Mouse (Mus musculus): ENCODE measurements at regions not wholly inside any gene's neighbourhood (a gene's known extent, or its start where the extent isn't known, plus 50 kb on each side); places are given as distances from the start of the nearest gene placed in this dataset.

DNA sequence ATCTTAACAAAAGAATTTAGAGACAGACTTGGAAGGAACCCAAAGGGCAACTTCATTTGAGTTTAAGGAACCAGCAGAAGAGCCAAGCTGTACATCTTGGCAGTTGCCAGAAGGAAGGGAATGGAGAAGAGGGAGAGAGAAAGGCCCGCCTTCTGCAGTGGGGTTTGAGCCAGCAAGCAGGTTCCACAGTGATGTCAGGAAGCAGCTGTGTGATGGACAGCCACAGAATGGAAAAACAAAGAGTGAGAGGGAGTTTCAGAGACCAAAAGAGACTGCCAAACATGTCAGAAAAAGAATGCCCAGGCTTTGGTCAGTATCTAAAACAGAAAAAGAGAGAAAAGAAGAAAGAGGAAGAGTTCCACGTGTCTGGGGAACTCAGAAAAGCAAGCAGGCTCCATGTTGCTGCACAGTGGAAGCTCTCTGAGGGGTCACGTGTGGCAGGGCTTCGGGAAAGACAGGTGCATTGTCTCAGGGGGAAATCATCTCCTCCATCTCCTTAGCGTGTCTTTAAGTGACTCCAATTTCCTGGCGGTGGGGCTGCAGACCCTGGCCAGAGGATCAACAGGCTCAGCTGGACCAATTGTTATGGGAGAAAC lies 203.7 kb upstream of the Egln3 start:
- 40% methylated on average over 6 of the region's 6 CpGs for WGBS
- Histone ChIP-seq H3K27me3 (ENCODE audit: control insufficient read depth, insufficient read depth, low read length) (no peaks in the 10 kb centered on the region), H3K4me2 (replicated peaks; ENCODE audit: low read depth, low read length) (no peak overlapping the region), H3K9ac (replicated peaks; ENCODE audit: low read depth, low read length) (no peak overlapping the region), H3K4me1 (ENCODE audit: control insufficient read depth, insufficient read depth, low read length) (no peaks in the 10 kb centered on the region; the same call in 1 of the 2 replicates), H3K4me3 (ENCODE audit: low read depth, low read length) (no peak overlapping the region), H3K9me3 (ENCODE audit: control insufficient read depth, low read depth, low read length) (no peaks in the 10 kb centered on the region), H3K36me3 (ENCODE audit: control insufficient read depth, insufficient read depth, low read length) (no peaks in the 10 kb centered on the region), H3K27ac (ENCODE audit: low read length) (no peak overlapping the region)
- no peak for ATAC-seq (ENCODE audit: insufficient number of reproducible peaks, insufficient read depth, low FRiP score, low read depth)

DNA sequence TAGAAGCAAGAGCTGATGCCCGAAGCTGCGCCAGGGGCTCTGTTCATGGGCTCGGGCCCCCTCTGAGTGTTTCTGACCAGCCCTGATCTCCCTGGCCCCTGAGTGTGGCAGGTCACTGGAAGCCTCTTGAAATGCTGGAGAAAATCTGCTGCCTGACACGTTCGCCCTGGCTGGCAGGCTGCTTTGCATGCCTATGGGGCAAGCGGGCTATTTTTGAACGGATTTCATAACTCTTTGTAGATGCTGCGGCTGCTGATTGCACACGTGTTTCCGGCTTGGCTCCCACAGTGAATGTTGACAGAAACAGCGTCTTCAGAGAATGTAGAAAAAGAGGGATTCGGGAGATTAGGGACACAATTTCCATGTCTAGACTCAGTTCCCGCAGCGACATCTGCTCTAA lies 201.4 kb upstream of the Egln3 start:
- 59% methylated on average over 14 of the region's 14 CpGs for WGBS
- no peaks in the 10 kb centered on the region for H3K27me3 ChIP-seq (ENCODE audit: control insufficient read depth, insufficient read depth, low read length)
- H3K4me2 ChIP-seq (replicated peaks; ENCODE audit: low read depth, low read length): no peak overlapping the region
- H3K9ac ChIP-seq (replicated peaks; ENCODE audit: low read depth, low read length): no peak overlapping the region
- no peak overlapping the region for H3K27ac ChIP-seq (ENCODE audit: low read length)
- ATAC-seq (ENCODE audit: insufficient number of reproducible peaks, insufficient read depth, low FRiP score, low read depth): no peak
- no peak overlapping the region for H3K4me3 ChIP-seq (ENCODE audit: low read depth, low read length)
- H3K36me3 ChIP-seq (ENCODE audit: control insufficient read depth, insufficient read depth, low read length): no peaks in the 10 kb centered on the region
- no peaks in the 10 kb centered on the region for H3K9me3 ChIP-seq (ENCODE audit: control insufficient read depth, low read depth, low read length)
- H3K4me1 ChIP-seq (ENCODE audit: control insufficient read depth, insufficient read depth, low read length): no peaks in the 10 kb centered on the region; the same call in 1 of the 2 replicates

DNA sequence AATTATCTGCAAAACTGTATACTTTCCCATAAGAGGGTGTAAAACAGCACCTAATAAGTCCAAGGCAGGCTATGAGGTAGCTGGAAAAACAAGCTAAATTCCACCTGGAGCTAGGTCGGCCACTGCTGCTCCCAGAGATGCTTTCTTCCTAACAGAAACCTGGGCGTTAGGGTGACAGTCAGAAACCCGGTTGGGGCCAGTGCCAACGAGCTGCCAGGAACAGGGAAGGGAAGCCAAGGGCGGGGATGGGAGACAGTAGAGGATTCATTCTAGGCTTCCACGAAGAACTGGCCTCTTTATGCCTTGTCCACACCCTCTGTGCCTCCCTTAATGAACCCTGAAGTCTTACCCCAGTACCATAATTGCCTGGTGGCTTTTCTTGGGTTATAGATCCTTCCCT lies 198.9 kb upstream of the Egln3 start:
- Histone ChIP-seq H3K36me3 (ENCODE audit: control insufficient read depth, insufficient read depth, low read length) (no peaks in the 10 kb centered on the region), H3K9me3 (ENCODE audit: control insufficient read depth, low read depth, low read length) (no peaks in the 10 kb centered on the region), H3K4me3 (ENCODE audit: low read depth, low read length) (no peak overlapping the region), H3K27ac (ENCODE audit: low read length) (no peak overlapping the region), H3K4me1 (ENCODE audit: control insufficient read depth, insufficient read depth, low read length) (no peaks in the 10 kb centered on the region; the same call in 1 of the 2 replicates), H3K9ac (replicated peaks; ENCODE audit: low read depth, low read length) (no peak overlapping the region), H3K4me2 (replicated peaks; ENCODE audit: low read depth, low read length) (no peak overlapping the region), H3K27me3 (ENCODE audit: control insufficient read depth, insufficient read depth, low read length) (no peaks in the 10 kb centered on the region)
- 85% methylated on average over 6 of the region's 6 CpGs for WGBS
- no peak for ATAC-seq (ENCODE audit: insufficient number of reproducible peaks, insufficient read depth, low FRiP score, low read depth)

DNA sequence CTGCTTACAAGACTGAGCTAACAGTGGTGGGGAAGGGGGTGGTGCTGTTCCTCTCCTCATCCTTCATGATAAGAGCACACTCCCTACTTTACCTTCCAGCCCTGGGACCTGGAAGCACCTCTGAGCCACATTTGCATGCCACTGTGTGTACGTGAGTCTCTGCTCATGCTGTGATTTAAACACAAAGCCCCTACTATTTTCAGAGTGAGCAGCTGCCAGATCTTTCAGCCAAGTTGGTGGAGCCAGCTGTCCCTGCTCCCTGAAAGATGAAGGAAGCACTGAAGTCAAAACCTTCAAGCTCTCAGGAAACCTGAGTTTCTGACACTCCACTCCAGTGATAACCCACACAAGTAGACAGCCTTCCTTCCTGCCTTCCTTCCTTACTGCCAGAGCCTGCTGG lies 198.0 kb upstream of the Egln3 start:
- 53% methylated on average over 1 of the region's 1 CpGs for WGBS
- no peaks in the 10 kb centered on the region for H3K27me3 ChIP-seq (ENCODE audit: control insufficient read depth, insufficient read depth, low read length)
- H3K36me3 ChIP-seq (ENCODE audit: control insufficient read depth, insufficient read depth, low read length): no peaks in the 10 kb centered on the region
- no peak overlapping the region for H3K4me2 ChIP-seq (replicated peaks; ENCODE audit: low read depth, low read length)
- H3K4me3 ChIP-seq (ENCODE audit: low read depth, low read length): no peak overlapping the region
- ATAC-seq (ENCODE audit: insufficient number of reproducible peaks, insufficient read depth, low FRiP score, low read depth): no peak
- H3K9ac ChIP-seq (replicated peaks; ENCODE audit: low read depth, low read length): no peak overlapping the region
- no peak overlapping the region for H3K27ac ChIP-seq (ENCODE audit: low read length)
- no peaks in the 10 kb centered on the region for H3K9me3 ChIP-seq (ENCODE audit: control insufficient read depth, low read depth, low read length)
- H3K4me1 ChIP-seq (ENCODE audit: control insufficient read depth, insufficient read depth, low read length): no peaks in the 10 kb centered on the region; the same call in 1 of the 2 replicates

DNA sequence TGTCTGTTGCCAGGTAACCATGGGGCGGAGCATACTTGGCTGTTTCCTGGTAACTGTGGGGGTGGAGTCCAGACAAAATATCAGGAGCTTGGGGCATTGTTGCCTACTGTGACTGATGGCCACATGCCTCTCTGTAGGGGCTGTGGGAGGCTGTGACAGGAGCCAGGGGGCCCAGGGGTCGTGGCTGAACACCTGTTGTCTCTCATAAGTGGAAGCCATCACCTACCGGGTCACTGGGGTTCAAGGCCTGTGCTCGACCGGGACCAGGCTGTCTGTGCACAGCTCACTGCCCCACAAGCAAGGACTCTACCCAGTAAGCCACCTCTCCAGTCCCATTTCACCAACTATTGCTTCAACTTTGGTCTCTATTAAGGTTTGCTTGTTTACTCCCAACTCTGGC lies 196.4 kb upstream of the Egln3 start:
- no peak for ATAC-seq (ENCODE audit: insufficient number of reproducible peaks, insufficient read depth, low FRiP score, low read depth)
- Histone ChIP-seq H3K4me1 (ENCODE audit: control insufficient read depth, insufficient read depth, low read length) (0 out of 2 replicates have a peak, but pooled peaks cover 2% of the 10 kb centered on the region), H3K36me3 (ENCODE audit: control insufficient read depth, insufficient read depth, low read length) (no peaks in the 10 kb centered on the region), H3K9ac (replicated peaks; ENCODE audit: low read depth, low read length) (no peak overlapping the region), H3K4me2 (replicated peaks; ENCODE audit: low read depth, low read length) (no peak overlapping the region), H3K4me3 (ENCODE audit: low read depth, low read length) (no peak overlapping the region), H3K27ac (ENCODE audit: low read length) (no peak overlapping the region), H3K27me3 (ENCODE audit: control insufficient read depth, insufficient read depth, low read length) (no peaks in the 10 kb centered on the region), H3K9me3 (ENCODE audit: control insufficient read depth, low read depth, low read length) (0 out of 2 replicates have a peak, but pooled peaks cover 2% of the 10 kb centered on the region)
- 67% methylated on average over 5 of the region's 5 CpGs for WGBS

DNA sequence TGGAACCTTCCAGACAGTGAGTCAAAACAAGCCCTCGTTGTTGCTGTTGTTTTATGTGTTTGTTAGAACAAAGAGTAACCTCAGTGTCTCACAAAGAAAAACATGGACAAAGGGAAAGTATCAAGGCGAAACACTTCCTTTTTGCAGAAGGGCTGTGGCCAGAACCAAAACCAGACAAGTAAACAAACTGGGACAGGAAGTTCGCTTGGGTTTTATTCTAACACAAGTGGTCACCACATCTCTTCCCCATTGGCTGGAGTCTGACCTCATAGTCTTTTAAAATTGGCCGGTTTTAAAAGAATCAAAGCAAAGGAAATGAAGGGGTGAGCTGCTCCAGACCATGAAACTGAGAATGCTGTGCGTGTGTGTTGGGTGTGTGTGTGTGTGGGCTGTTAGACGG lies 194.4 kb upstream of the Egln3 start:
- no peak for ATAC-seq (ENCODE audit: insufficient number of reproducible peaks, insufficient read depth, low FRiP score, low read depth)
- no peaks in the 10 kb centered on the region for H3K27me3 ChIP-seq (ENCODE audit: control insufficient read depth, insufficient read depth, low read length)
- WGBS: 66% methylated on average over 6 of the region's 6 CpGs

DNA sequence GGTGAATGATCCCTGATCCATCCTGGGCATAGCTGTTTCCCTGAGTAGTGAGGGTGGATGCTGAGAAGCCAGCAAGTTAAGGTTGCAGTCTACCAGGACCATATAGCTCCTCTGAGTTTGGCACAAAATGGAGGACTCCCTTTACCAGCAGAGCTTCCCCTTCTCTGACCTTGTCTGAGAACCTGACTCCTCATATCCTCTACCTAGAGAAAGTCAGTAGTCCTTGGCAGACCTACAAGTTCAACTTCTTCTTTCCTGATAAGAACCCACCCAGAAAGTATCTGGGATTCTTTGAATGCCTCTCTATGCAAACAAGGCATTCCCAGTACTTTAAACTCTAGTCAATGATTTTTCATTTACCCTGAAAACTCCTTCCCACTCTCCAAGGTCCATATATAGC lies 193.3 kb upstream of the Egln3 start:
- Histone ChIP-seq H3K9ac (replicated peaks; ENCODE audit: low read depth, low read length) (no peak overlapping the region), H3K36me3 (ENCODE audit: control insufficient read depth, insufficient read depth, low read length) (no peaks in the 10 kb centered on the region), H3K4me2 (replicated peaks; ENCODE audit: low read depth, low read length) (no peak overlapping the region), H3K27ac (ENCODE audit: low read length) (no peak overlapping the region), H3K27me3 (ENCODE audit: control insufficient read depth, insufficient read depth, low read length) (no peaks in the 10 kb centered on the region), H3K4me1 (ENCODE audit: control insufficient read depth, insufficient read depth, low read length) (0 out of 2 replicates have a peak, but pooled peaks cover 2% of the 10 kb centered on the region), H3K9me3 (ENCODE audit: control insufficient read depth, low read depth, low read length) (peaks cover 6% of the 10 kb centered on the region; the same call in 1 of the 2 replicates), H3K4me3 (ENCODE audit: low read depth, low read length) (no peak overlapping the region)
- ATAC-seq (ENCODE audit: insufficient number of reproducible peaks, insufficient read depth, low FRiP score, low read depth): no peak

More for the DNA sequence above, 194.4 kb upstream of the Egln3 start:
- no peak overlapping the region for H3K9ac ChIP-seq (replicated peaks; ENCODE audit: low read depth, low read length)
- no peak overlapping the region for H3K27ac ChIP-seq (ENCODE audit: low read length)
- H3K36me3 ChIP-seq (ENCODE audit: control insufficient read depth, insufficient read depth, low read length): no peaks in the 10 kb centered on the region
- no peak overlapping the region for H3K4me3 ChIP-seq (ENCODE audit: low read depth, low read length)
- no peak overlapping the region for H3K4me2 ChIP-seq (replicated peaks; ENCODE audit: low read depth, low read length)
- H3K4me1 ChIP-seq (ENCODE audit: control insufficient read depth, insufficient read depth, low read length): 0 out of 2 replicates have a peak, but pooled peaks cover 2% of the 10 kb centered on the region
- peaks cover 6% of the 10 kb centered on the region; the same call in 1 of the 2 replicates for H3K9me3 ChIP-seq (ENCODE audit: control insufficient read depth, low read depth, low read length)

DNA sequence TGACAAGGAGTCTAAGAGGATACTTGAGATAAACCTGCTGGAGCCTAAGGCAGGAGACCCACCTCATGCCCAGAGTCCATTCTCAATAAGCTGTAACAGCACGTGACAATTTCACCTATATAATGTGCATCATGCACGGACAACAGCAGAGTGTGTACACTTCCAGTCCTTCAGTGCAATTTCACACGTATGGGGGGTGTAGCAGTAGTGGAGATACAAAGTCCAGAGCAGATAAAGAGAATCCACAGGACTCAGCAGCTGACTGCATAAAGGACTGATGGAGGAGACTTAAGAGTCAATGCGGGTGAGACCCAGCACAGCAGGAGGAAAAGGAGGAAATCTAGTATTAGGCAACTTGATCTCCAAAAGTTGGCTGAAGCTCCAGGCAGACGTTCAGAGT lies 192.7 kb upstream of the Egln3 start:
- no peak overlapping the region for H3K4me3 ChIP-seq (ENCODE audit: low read depth, low read length)
- peaks cover 6% of the 10 kb centered on the region; the same call in 1 of the 2 replicates for H3K9me3 ChIP-seq (ENCODE audit: control insufficient read depth, low read depth, low read length)
- no peaks in the 10 kb centered on the region for H3K27me3 ChIP-seq (ENCODE audit: control insufficient read depth, insufficient read depth, low read length)
- ATAC-seq (ENCODE audit: insufficient number of reproducible peaks, insufficient read depth, low FRiP score, low read depth): no peak
- 0 out of 2 replicates have a peak, but pooled peaks cover 2% of the 10 kb centered on the region for H3K4me1 ChIP-seq (ENCODE audit: control insufficient read depth, insufficient read depth, low read length)
- H3K36me3 ChIP-seq (ENCODE audit: control insufficient read depth, insufficient read depth, low read length): no peaks in the 10 kb centered on the region
- no peak overlapping the region for H3K4me2 ChIP-seq (replicated peaks; ENCODE audit: low read depth, low read length)
- H3K9ac ChIP-seq (replicated peaks; ENCODE audit: low read depth, low read length): no peak overlapping the region
- WGBS: 61% methylated on average over 5 of the region's 5 CpGs
- no peak overlapping the region for H3K27ac ChIP-seq (ENCODE audit: low read length)

DNA sequence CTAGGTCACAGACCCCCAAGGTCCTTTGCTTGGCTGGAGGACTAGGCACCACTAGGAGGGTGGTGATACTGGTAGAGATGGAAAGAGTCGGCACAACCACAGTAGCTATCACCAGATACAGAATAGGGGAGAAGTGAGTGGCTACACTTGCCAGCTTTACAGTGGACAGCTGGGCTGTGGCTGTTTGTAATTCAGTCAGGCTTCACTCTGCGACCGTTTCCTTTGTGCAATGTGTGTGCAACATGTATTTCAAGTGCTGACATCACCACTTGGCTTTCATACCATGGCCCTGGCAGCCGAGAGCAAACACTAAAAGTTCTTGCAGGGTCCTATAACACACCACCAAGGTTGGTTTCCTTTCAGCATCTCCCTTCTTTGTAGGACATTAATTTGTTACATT lies 181.7 kb upstream of the Egln3 start:
- no peak overlapping the region for H3K4me2 ChIP-seq (replicated peaks; ENCODE audit: low read depth, low read length)
- 37% methylated on average over 4 of the region's 4 CpGs for WGBS
- H3K36me3 ChIP-seq (ENCODE audit: control insufficient read depth, insufficient read depth, low read length): no peaks in the 10 kb centered on the region
- H3K27ac ChIP-seq (ENCODE audit: low read length): no peak overlapping the region
- no peak overlapping the region for H3K4me3 ChIP-seq (ENCODE audit: low read depth, low read length)
- ATAC-seq (ENCODE audit: insufficient number of reproducible peaks, insufficient read depth, low FRiP score, low read depth): no peak
- no peak overlapping the region for H3K9ac ChIP-seq (replicated peaks; ENCODE audit: low read depth, low read length)
- no peaks in the 10 kb centered on the region for H3K27me3 ChIP-seq (ENCODE audit: control insufficient read depth, insufficient read depth, low read length)
- no peaks in the 10 kb centered on the region for H3K9me3 ChIP-seq (ENCODE audit: control insufficient read depth, low read depth, low read length)
- 0 out of 2 replicates have a peak, but pooled peaks cover 4% of the 10 kb centered on the region for H3K4me1 ChIP-seq (ENCODE audit: control insufficient read depth, insufficient read depth, low read length)
